Mouse (Mus musculus) MEL-GATA-1-ER (cell line): ENCODE results near the gene Clic4.

Experiments used
- DNase-seq: peaks from one replicate; pipeline ENCODE4 v3.0.0-alpha.2; 2012; ENCODE audit warnings: low read depth; ENCODE audit errors: extremely low read depth

Clic4 gene

DNA sequence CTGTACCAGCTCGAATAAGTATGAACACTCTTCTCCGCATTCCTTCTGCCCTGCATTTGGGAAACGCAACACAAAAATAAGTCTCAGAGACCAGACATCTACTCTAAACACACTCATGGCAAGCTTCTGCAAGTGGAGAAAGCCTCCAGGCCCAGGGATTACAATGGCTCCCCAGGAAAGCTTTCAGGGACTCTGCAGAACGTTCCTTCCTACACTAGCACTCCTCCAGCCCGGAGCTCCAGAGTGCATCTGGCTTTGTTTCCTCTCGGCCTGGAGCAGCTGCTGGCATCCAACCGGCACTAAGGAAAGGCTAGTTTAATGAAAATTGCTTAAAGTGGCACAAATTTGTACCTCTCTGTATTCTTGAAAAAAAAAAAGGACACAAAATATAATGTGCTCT lies 14.1 kb downstream of the Clic4 start:
- no peak for DNase-seq

DNA sequence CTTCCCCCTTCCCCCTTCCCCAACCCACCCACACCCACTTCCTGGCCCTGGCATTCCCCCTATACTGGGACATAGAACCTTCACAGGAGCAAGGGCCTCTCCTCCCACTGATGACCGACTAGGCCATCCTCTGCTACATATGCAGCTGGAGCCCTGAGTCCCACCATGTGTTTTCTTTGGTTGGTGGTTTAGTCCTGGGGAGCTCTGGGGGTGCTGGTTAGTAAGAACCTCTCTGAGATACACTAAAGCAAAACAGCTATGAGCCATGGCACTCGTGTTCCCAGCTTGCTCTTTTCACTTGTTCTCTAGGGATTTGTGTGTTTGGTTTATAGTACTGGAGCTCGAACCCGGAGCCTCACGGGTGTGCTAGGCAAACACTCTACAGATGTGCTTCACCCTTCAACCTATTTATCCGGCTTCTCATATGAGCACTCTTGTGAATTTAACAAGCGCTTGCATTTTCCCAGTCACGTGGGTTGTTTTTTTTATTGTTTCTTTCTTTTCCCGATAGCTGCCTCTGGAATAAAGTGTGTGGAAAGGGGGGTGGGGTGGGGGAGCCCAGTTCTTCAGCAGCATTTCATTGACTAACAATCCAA lies 14.6 kb downstream of the Clic4 start:
- DNase-seq: no peak

DNA sequence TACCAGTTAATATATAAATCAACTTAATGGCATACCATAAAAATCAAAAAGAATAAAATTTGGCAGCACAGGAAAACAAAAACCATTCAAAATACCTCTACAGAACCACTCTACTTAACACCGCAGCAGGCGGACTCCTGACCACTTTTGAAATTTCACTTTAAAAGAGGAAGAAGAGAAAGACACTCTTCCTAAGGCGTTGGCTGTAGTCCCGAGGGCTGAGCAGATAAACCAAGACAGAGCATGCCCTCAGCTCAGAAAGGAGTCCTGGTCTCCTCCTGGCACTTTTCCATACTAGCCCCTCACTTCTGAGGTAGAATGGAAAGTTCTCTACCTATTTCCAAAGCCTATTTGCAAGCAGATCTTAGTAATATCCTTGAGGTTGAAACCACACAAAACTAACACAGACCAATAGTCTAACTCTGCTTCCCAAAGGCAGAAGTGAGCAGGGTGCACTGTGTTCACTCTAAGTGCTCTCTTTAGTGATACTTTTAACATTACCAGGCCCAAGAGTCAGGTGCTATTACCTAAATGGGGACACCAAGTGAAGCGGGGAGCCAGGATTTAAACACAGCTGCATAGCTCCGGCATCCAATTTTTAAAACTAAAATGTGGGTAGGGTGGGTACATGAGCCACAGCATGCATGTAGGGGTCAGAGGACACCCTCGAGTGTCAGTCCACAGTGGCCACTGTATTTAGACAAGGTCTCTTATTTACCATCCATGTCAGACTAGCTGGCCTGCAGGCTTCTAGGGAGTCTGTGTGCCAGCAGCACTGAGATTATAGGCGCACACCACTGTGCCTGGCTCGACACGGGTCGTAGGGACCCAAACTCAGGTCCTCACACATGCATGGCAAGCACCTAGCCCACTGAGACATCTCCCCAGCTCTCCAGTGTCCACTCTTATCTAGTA lies 15.8 kb downstream of the Clic4 start:
- peak; percentile 58 for DNase-seq

DNA sequence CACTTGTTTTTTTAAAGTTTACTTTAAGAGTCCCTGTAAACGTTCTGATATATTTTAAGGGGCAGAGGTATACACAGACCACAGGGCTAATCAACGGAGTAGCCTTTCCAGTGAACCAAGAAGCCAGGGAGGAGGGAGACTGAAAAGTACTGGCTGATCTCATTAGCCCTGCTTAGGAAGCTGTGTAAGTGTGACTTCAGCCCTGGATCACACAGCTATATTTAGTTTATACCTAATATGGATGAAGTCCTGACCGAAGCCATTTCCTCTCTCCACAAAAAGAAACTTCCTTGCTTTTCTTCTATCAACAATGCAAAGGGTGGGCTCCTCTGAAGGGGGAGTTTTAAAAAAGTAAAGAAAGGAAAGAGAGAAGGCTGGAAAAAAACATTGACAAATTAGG lies 17.8 kb downstream of the Clic4 start:
- no peak for DNase-seq

GRCm38 (mm10) chr4:135254321-135254720 lies 18.3 kb downstream of the Clic4 start:
- DNase-seq: no peak

- no peak for DNase-seq
These were observed 19.2 kb downstream of the Clic4 start for GRCm38 (mm10) chr4:135253239-135254039.

DNA sequence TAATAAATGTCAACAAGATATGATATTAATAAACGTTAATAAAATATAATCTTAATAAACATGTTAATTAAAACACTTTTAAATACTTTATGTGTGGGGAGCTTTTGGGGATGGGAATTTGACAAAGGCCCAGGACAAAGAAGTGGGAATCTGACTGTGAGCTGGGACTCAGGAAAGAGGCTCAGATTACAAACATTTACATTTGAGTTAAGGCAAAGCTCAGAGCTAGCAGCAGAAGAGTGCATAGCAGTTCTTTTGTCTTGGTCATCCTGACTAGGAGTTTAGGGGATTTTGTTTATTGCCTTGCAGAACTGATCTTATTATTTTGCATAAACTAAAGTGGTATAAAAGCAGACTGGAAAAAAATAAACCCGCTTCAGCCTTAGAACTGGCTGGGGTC lies 20.8 kb downstream of the Clic4 start:
- DNase-seq: no peak

DNA sequence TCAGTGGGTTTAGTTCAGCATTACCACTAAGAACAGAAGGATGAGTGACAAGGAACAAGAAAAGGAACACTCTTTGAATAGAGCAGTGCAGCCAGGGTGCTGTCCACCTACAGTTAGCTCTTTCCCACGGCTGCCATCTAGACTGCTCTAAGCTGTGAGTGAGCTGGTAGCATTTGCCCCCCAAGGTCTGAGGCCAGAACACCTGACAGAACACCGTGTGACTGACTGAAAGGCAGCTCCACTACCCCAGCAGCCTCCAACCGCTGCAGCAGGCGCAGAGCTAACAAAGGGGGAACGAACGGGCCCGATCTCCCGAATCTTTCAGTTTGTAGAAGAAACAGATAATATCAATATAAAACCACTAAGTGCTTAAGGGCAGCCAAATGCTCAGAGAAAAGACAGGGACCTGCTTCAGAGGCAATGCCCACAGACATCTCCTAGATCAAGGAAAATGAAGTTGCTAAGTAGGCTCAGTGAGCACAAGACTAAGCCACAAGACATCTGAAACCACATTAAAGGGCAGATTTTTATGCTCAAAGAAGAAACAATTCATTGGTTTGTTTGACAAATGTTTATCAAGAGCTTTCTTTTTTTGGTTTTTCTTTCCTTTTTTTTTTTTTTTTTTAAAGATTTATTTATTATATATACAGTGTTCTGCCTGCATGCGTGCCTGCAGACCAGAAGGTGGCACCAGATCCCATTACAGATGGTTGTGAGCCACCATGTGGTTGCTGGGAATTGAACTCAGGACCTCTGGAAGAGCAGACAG lies 24.2 kb downstream of the Clic4 start:
- DNase-seq: no peak

DNA sequence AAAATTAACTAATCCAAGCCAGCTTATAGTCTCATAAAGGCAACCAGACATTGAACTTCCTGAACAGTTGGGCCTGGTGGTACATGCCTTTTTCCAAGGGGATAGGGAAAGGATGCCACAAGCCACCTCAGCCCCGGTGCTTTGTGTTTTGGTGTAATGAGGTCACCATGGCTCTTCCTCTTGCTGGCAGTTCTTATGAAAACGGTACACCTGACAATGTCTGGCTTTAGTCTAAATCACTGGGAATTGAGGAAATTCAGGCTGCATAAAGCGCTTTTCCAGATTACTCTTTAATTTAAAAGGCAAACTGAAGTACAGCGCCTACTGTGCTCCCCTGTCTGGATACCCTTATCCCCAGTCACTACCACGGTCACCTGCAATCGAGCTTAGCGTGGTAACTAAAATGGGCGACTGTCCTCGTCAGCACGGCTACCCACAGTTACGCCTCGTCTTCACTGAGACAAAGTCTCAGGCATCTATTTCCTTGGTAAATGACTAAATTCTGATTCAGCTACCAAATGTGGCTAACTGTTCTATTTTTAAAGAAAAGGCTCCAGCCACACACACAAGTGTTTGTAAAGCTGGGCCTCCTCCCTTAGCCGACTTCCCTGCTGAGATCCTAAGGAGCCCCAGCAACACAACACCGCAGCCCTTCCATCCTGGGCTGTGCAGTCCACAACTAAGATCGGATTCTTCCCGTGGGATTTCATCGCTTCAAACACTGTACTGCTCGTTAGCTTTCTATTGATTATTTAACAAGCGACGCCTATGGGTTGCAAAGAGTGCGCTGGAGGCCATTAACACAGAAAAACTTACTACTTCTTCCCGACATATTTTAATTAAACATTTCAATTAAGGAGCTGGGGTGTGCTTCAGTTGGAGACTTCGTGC lies 25.5 kb downstream of the Clic4 start:
- no peak for DNase-seq

GRCm38 (mm10) chr4:135246444-135246843 lies 26.2 kb downstream of the Clic4 start:
- no peak for DNase-seq

GRCm38 (mm10) chr4:135245841-135246240 lies 26.8 kb downstream of the Clic4 start:
- no peak for DNase-seq

DNA sequence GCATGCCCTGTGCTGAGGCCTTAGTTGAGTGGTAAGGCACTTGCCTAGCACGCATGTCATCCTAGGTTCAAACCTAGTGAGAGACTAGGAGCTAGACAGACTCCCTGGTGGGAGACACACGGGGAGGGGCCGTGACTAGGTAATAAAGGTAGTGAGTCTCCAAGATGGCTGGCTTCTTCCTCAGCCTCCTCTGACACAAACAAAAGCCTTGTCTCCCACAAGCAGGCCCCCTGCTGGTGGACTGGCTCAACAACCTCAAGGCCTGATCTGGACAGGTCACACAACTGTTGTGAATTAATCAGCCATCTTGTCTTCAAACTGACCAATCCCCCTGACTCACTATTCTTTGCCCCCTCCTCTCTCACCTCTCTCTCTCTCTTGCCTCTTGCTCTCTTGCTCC lies 28.3 kb downstream of the Clic4 start:
- no peak for DNase-seq

DNA sequence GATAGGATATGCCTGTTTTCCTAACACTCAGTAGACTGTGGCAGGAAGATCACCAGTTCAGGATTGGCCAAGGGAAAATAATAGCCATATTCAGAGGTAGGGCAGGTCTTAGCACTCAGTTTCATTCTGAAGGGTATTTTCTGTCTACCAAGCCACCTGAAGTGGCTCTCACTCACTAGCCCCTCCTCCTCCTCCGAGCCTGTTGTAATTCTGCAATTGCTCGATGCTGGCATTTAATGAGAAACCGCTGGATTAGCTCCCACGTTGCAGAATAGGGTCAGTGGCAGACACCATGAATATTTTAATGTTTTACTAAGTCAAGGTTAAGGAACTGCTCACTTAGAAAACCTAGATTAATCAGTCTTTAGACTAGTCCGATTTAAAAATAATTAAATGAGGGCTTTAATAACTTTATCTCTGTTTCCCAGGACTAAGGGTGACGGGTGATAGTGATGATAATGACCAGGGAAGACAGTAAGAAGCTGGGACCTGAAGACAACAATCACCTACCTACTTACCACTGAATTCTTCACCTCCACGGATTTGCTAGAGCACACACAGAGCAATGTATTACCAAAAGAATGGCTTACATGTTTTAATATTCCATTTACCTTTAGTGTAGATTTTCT lies 29.6 kb downstream of the Clic4 start:
- no peak for DNase-seq

DNA sequence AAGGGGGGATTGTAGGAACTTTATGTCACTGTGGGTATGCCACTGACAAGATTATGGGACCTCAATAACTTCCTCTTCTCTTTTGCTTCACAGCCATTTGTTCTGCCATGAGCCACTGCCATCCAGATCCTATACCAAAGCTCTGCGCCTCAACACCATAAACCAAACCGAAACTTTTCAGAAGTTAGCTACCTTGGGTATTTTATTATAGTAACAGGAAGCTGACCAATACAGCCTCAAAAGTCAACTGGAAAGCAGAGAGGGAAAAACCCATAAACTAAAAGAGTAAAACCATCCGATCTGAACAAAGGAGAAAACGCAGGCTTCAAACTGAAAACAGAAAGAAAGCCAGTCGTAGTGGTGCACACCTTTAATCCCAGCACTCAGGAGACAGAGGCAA lies 30.2 kb downstream of the Clic4 start:
- no peak for DNase-seq

DNA sequence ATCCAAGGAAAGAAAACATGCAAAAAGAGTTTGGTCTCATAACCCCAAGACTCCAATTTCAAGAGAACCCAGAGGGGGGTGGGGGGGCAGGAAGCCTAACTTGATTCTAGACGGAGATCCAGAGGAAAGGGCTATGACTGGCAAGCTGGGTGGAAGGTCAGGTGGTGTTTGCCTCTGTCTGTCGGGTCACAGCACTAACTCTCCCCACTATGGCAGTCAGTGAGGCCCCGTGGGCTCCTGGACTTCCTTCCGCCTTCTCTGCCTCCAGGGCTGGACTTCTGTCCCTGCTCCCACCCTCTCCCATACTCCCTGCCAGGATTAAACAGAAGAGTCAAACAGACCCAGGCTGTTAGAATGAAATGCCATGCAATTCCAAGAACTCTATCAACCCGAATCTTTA lies 30.9 kb downstream of the Clic4 start:
- no peak for DNase-seq

DNA sequence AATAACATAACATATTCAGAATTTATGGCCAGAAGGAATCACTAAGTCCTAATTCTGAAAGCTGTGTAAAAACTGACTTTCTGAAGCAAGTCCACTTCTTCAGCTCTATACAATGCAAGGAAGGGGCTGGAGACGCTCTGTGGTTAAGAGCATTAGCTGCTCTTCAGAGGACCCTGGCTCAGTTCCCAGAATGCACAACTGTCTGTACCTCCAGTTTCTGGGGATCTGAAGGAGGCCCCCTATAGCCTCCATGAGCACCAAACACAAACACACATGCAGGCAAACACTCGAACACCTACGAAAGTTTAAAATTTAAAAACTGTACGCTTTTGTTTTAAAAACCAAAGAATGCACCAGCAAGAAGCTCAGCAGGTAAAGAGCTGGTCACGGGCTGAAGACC lies 31.5 kb downstream of the Clic4 start:
- DNase-seq: peak; percentile 74

- no peak for DNase-seq
These were observed 32.3 kb downstream of the Clic4 start for GRCm38 (mm10) chr4:135240329-135240728.

DNA sequence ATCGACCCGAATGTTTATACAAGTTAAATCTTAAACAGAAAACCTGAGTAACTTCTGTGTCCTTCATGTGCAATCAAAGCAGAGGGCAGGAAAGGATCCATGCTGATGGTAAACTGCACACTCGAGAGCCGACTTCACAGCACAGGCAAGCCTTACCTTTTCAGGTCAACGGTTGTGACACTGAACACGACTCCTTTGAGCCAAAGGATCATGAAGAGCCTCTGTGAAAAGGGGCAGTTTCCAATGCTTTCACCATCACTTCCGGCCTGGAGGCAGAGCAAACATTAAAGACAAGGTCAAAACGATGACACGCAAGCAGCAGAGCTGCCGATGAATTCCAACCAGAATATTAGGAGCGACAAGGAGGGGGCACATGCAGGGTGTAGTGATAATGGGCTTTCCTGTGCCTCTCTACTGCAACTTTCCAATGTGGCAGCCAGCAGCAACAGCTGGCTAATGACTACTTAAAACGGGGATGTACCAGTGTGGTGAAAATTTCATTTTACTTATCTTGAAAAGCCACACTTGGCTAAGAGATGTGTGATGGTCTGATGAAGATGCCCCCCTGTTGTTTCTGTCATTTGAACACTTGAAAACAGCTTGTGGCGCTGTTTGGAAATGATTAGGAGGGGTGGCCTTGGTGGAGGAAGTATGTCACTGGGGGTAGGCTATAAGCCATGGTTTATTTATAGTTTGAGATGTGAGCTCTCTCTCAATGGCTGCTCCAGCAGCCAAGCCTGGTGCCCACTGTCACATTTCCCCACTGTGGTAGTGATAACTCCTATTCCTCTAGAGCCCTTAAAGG lies 33.7 kb downstream of the Clic4 start:
- DNase-seq: peak; percentile 95

- no peak for DNase-seq
These were observed 36.0 kb downstream of the Clic4 start for GRCm38 (mm10) chr4:135236658-135237057.
